Mouse (Mus musculus): ENCODE measurements at regions not wholly inside any gene's neighbourhood (a gene's known extent, or its start where the extent isn't known, plus 50 kb on each side); places are given as distances from the start of the nearest gene placed in this dataset.

GRCm38 (mm10) chr15:68355957-68356356, 1855.2 kb upstream of the Lrrc6 start:
- TF ChIP-seq POLR2A (IDR thresholded peaks at IDR 0.05; ENCODE audit: low read depth, low read length): no peak
- TF ChIP-seq CTCF (conservative IDR thresholded peaks at IDR 0.05 in 1 of 2, IDR thresholded peaks at IDR 0.05 in 1 of 2; ENCODE audit: low read depth in 2 of 2, low read length in 2 of 2): no peak
- TF ChIP-seq POLR2AphosphoS2 (IDR thresholded peaks at IDR 0.05; ENCODE audit: low read depth, low read length): no peak
- no peak for TF ChIP-seq TCF12 (IDR thresholded peaks at IDR 0.05; ENCODE audit: low read depth, low read length)
- no peak for TF ChIP-seq MAFK (IDR thresholded peaks at IDR 0.05; ENCODE audit: insufficient replicate concordance, low read length)
- no peak for TF ChIP-seq KAT2A (IDR thresholded peaks at IDR 0.05; ENCODE audit: insufficient replicate concordance, low read length)
- no peak for TF ChIP-seq MEF2A (IDR thresholded peaks at IDR 0.05; ENCODE audit: borderline replicate concordance, low read depth, low read length)
- TF ChIP-seq HCFC1 (IDR thresholded peaks at IDR 0.05; ENCODE audit: low read depth, low read length): no peak
- TF ChIP-seq E2F4 (IDR thresholded peaks at IDR 0.05; ENCODE audit: insufficient replicate concordance, low read depth, low read length): no peak
- TF ChIP-seq MYC (IDR thresholded peaks at IDR 0.05; ENCODE audit: low read depth, low read length): no peak
- TF ChIP-seq UBTF (IDR thresholded peaks at IDR 0.05; ENCODE audit: low read depth, low read length): no peak

Measured in CH12.LX (cell line).